Mouse (Mus musculus) testis, adult 2 months (tissue): ENCODE data around the gene Pcnx4.

Experiments used
- CTCF ChIP-seq: fragments of 200-500 bp; IDR thresholded peaks from 2 replicates; pipeline ENCODE4 v1.5.1; 2012; ENCODE audit warnings: low read depth, mild to moderate bottlenecking, inconsistent platforms, low read length, moderate library complexity; ENCODE audit not compliant: control insufficient read depth, insufficient read depth, insufficient replicate concordance
- POLR2A ChIP-seq: fragments of 200-500 bp; IDR thresholded peaks from 2 replicates; pipeline ENCODE4 v1.6.1; 2012; ENCODE audit warnings: low read depth, mild to moderate bottlenecking, inconsistent platforms, low read length, moderate library complexity; ENCODE audit not compliant: control insufficient read depth

DNA sequence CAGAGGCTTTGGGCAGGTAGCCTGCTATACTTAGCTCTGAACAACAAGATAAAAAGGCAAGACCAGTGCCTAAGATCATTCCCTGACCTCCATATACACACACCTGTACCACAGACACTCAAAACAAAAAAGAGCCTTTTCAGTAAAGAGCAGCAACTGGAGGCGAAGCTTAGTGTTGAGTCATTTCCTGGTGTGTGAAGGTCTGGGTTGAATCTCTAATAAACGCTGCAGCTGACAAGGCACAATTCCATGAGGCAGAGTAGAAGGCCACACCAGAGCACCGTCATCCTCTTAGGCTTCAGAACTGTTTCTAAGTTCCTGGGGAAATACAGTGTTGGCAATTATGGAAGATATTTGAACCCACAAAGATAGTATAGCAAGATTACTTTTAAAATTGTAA lies 48.7 kb upstream of the Pcnx4 start:
- TF ChIP-seq CTCF = no peak
- no peak for TF ChIP-seq POLR2A
